Mouse (Mus musculus): ENCODE results near the gene Unc5c. TPM values are rescaled to one million over a fixed set of nuclear protein-coding genes. Genes with fewer than 3 reads are reported as not detected.

The Unc5c gene
- polyA plus RNA-seq, 1 experiment from 2014 or later: 14.2 TPM

DNA sequence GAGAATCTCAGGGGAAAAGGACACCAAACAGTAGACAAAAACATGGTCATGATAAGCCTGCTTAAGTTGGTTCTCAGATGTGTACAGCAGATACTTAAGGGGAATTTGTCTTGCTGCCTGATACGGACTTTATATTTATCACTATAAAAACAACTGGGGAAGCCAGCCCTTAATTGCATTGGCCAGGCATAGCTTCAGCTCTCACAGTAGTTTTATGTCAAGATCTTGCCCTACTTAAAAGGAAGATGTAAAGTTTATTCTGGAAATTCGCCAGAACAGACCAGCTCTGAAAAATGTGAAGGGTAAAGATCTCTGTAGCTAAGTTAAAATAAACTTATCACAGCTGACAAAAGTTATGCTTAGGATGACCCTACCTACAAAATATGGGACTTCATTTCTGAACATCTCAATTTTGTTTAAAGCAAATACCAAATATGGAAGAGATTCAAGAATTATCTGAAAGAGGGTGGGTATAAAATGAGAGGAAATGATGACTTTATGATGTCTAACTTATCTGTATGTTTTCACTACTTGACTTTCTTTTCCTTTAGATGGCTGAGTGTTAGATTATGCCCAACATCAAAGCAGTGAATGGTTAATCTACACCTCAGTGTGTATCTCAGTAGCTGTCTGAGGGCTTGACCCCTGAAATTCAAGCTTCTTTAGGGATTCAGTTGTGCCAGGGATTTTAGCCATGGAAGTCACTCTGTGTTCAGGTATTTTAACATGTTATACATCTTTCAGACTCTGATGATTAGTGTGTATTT lies 18.8 kb downstream of the Unc5c start:
- no peaks in the 10 kb centered on the region for H3K36me3 ChIP-seq
- WGBS: 70% methylated on average over 2 of the region's 2 CpGs

DNA sequence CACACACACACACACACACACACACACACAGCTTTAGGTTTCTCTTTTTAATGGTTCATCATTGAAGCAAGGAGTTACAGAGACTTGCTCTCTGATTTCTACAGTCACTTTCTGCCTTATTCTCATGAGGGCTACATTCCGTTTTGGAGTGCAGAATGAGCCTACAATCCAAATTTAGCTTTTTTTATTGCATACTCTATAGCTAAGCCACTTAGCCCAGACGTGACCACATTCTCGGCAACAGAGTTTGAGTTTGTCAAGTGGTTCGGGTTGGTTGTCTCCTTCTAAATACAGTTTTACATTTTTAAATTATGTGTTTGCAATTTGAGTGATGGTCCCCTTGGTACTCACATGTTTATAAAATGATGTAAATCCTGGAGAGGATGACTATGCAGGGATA lies 20.2 kb downstream of the Unc5c start:
- 82% methylated on average over 4 of the region's 4 CpGs for WGBS
- no peaks in the 10 kb centered on the region for H3K36me3 ChIP-seq
- H3K9ac ChIP-seq: no peak overlapping the region
- no peak overlapping the region for H3K4me2 ChIP-seq (replicated peaks)
- H3K4me3 ChIP-seq: no peak overlapping the region
- H3K9me3 ChIP-seq: no peaks in the 10 kb centered on the region
- no peaks in the 10 kb centered on the region for H3K4me1 ChIP-seq
- H3K27ac ChIP-seq: no peak overlapping the region
- no peaks in the 10 kb centered on the region for H3K27me3 ChIP-seq (replicated peaks)
- ATAC-seq (ENCODE audit: low FRiP score, low read depth): no peak

More for the DNA sequence above, 18.8 kb downstream of the Unc5c start:
- Histone ChIP-seq H3K27ac (no peak overlapping the region), H3K9me3 (no peaks in the 10 kb centered on the region), H3K4me1 (no peaks in the 10 kb centered on the region), H3K9ac (no peak overlapping the region), H3K4me3 (no peak overlapping the region), H3K27me3 (replicated peaks) (no peaks in the 10 kb centered on the region), H3K4me2 (replicated peaks) (no peak overlapping the region)
- no peak for ATAC-seq (ENCODE audit: low FRiP score, low read depth)

DNA sequence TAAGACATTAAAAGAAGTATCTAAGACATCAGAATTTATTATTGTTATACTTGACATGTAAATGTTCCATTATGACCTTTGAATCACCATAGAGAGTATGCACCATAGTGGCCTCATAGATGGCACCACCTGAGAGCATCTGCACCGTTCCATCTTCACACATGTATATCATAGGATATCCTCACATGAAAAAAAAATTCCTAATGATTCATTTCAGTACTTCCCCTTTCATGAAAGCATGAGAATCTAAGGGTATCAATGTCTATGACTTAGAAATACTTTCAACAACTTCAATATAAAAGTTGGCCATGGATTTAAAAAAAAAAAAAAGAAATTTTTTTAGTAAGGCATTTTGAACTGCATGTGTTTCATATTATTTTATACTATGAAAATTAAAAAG lies 25.6 kb downstream of the Unc5c start:
- Histone ChIP-seq H3K4me3 (no peak overlapping the region), H3K9ac (no peak overlapping the region), H3K27ac (no peak overlapping the region), H3K27me3 (replicated peaks) (no peaks in the 10 kb centered on the region), H3K9me3 (no peaks in the 10 kb centered on the region), H3K36me3 (no peaks in the 10 kb centered on the region), H3K4me1 (no peaks in the 10 kb centered on the region; the same call in 1 of the 2 replicates), H3K4me2 (replicated peaks) (no peak overlapping the region)
- WGBS: 82% methylated on average over 1 of the region's 1 CpGs
- ATAC-seq (ENCODE audit: low FRiP score, low read depth): no peak

DNA sequence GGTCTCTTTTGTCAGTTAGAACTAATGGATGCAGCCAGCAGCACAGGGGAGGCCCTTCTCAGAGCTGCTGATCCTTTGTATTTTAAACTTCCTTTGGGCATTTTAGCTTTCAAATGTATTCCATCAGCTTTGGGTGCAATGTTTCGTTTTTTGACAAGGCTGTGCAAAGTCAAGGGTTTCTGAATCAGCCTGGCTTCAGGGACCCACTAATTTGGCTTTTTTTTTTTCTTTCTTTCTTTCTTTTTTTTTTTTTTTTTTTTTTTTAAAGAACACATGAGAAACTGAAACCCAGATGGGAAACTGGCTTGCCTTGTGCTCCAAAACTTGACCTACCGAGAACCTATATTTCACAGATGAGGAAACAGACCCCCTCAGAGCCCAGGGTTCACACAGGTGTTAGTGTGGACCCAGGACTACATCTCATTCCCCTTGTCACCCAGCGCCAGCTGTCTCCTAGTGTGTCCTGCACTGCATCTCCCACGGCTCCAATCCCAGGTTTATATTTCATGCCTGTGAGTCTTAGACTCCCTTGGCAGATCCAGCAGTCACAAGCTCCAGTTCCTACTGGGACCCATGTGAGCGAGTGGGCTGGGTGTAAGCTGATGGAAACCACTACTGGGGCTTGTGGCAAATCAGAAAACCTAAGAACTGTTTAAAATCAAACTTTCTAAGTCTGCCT lies 26.4 kb downstream of the Unc5c start:
- WGBS: 34% methylated on average over 5 of the region's 5 CpGs
- 0 out of 2 replicates have a peak overlapping the region, but pooled peaks have one; percentile 3 for H3K4me2 ChIP-seq (replicated peaks)
- no peaks in the 10 kb centered on the region for H3K27me3 ChIP-seq (replicated peaks)
- no peaks in the 10 kb centered on the region for H3K9me3 ChIP-seq
- no peak overlapping the region for H3K9ac ChIP-seq
- no peak overlapping the region for H3K27ac ChIP-seq
- ATAC-seq (ENCODE audit: low FRiP score, low read depth): no peak
- no peaks in the 10 kb centered on the region; the same call in 1 of the 2 replicates for H3K4me1 ChIP-seq
- no peak overlapping the region for H3K4me3 ChIP-seq
- H3K36me3 ChIP-seq: no peaks in the 10 kb centered on the region

DNA sequence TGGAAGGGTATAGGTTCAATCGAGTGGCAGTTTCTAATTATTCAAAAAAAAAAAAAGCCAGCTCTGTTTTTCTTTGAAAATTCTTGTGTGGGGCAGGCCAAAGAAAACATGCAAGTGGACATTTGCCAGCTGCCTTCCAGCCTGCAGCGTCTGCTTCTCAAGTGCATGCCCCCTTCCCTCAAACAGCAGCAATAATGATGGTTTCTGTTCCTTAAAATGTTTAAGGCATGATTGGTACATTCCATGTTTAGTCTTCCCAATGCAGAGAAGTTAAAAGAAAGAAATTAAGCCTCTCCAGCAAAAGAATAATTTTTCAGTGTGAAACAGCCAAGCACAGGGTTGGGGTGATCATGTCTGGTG lies 26.9 kb downstream of the Unc5c start:
- WGBS: 57% methylated on average over 2 of the region's 2 CpGs

DNA sequence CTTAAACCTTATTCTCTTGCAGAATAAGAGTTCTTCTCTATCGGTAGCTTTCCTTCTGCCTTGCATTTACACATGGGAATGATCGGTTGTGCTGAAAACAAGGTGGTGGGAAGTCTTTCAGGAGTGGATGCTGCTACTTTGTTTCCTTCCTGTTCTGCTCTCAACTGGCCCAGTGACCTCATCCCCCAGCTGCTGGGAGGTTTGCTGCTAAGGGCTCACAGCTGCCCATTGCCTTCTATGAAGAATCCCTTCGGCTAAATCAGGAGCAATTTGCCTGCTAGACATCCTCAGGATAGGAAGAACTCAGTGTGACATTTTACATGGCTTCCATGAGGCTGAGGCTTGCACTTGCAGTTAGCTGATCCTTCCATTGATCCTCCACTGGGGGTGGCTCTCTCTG lies 28.0 kb downstream of the Unc5c start:
- Histone ChIP-seq H3K36me3 (no peaks in the 10 kb centered on the region), H3K4me3 (no peak overlapping the region), H3K27ac (no peak overlapping the region), H3K4me1 (no peaks in the 10 kb centered on the region; the same call in 1 of the 2 replicates), H3K9me3 (no peaks in the 10 kb centered on the region), H3K27me3 (replicated peaks) (no peaks in the 10 kb centered on the region), H3K4me2 (replicated peaks) (no peak overlapping the region), H3K9ac (no peak overlapping the region)
- no peak for ATAC-seq (ENCODE audit: low FRiP score, low read depth)
- 79% methylated on average over 3 of the region's 3 CpGs for WGBS

More for the DNA sequence above, 26.9 kb downstream of the Unc5c start:
- no peaks in the 10 kb centered on the region for H3K36me3 ChIP-seq
- H3K9me3 ChIP-seq: no peaks in the 10 kb centered on the region
- no peak for ATAC-seq (ENCODE audit: low FRiP score, low read depth)
- H3K4me1 ChIP-seq: no peaks in the 10 kb centered on the region; the same call in 1 of the 2 replicates
- H3K27me3 ChIP-seq (replicated peaks): no peaks in the 10 kb centered on the region
- no peak overlapping the region for H3K27ac ChIP-seq
- no peak overlapping the region for H3K9ac ChIP-seq
- no peak overlapping the region for H3K4me2 ChIP-seq (replicated peaks)
- H3K4me3 ChIP-seq: no peak overlapping the region

DNA sequence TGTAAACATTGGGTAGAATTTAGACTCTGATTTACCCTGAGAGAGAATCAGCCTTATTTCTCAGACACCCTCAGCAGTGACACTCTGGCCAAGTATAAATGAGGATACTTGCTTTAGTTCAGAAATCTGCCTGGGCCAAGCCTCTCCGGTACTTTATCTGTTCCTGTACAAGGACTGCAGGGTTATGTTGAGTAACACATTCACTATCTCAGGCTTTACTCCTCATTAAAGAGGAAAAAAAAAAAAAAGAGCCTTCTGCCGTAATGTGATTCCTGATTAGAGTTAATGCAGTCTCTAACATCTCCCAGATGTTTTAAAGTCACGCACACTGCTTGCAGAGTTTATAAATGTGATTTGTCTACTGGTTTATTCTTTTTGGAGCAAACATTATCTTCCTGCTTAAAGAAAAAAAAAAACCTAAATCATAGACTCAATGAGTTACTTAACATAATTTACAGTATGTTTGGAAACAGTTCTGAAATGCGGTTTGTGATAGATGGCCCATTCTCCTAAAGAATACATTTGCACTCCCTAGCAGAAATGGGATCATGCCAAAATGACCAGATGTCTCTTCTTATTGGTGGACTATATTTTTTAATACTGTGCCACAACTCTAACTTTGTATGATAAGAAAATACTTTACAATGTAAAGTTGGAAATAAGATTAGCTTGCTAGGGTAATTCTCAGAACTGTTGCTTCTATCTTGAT lies 33.5 kb downstream of the Unc5c start:
- H3K27me3 ChIP-seq (replicated peaks): no peaks in the 10 kb centered on the region
- no peak overlapping the region for H3K4me2 ChIP-seq (replicated peaks)
- H3K36me3 ChIP-seq: no peaks in the 10 kb centered on the region
- no peak for ATAC-seq (ENCODE audit: low FRiP score, low read depth)
- no peaks in the 10 kb centered on the region for H3K9me3 ChIP-seq
- no peak overlapping the region for H3K4me3 ChIP-seq
- 73% methylated on average over 4 of the region's 4 CpGs for WGBS
- H3K4me1 ChIP-seq: no peaks in the 10 kb centered on the region
- no peak overlapping the region for H3K27ac ChIP-seq
- H3K9ac ChIP-seq: no peak overlapping the region

DNA sequence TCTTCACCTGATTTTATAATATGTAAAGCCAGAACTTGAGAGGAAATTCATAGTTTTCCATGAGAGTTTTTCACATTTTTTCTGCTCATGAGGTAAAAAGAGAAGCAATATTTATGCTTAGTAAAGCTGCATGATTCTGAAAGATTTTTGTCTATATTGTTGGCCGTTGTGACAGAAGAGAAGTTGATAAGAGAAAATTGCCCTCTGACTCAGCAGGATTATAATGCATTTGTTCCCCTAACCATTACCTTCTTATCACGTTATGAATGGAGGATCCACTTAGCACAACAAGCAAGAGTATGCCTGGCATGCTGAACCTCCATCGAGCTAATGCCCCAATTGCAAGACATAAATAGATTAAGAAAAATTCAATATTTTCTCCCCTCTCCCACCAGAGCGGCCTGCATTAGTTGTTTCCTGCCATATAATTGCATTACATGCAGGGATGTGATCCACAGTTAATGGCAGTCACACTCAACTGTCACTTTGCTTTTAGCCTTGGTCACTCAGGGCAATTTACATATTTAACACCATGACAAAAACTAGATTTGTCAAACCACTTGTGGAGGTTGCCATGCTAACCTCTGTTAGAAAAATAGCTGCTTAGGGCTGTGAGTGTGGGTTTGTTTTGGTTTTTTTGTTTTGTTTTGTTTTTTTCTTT lies 37.0 kb downstream of the Unc5c start:
- Histone ChIP-seq H3K27ac (no peak overlapping the region), H3K9me3 (no peaks in the 10 kb centered on the region), H3K4me2 (replicated peaks) (no peak overlapping the region), H3K4me1 (no peaks in the 10 kb centered on the region), H3K27me3 (replicated peaks) (no peaks in the 10 kb centered on the region), H3K4me3 (no peak overlapping the region), H3K9ac (no peak overlapping the region), H3K36me3 (no peaks in the 10 kb centered on the region)
- ATAC-seq (ENCODE audit: low FRiP score, low read depth): no peak
- whole genome bisulfite sequencing: 72% methylated on average over 4 of the region's 4 CpGs

DNA sequence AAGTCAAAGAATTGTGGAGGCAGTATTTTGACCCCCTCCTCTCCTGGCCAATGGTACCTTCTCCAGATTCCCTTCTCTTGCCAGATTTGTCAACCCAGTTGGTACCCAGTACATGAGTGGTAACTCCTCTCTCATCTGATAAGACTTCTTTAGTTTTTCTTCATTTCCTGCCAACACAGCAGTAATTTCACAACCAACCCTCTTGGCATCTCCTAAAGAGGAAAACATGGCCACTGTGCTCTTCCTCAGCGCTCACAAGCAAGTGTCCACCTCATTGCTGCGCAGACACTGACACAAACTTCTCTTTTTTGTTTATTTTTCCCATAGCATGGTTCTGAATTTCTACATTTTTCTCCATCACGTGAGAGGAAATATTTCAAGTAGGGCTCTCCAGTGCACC lies 38.3 kb downstream of the Unc5c start:
- WGBS: 87% methylated on average over 3 of the region's 3 CpGs

DNA sequence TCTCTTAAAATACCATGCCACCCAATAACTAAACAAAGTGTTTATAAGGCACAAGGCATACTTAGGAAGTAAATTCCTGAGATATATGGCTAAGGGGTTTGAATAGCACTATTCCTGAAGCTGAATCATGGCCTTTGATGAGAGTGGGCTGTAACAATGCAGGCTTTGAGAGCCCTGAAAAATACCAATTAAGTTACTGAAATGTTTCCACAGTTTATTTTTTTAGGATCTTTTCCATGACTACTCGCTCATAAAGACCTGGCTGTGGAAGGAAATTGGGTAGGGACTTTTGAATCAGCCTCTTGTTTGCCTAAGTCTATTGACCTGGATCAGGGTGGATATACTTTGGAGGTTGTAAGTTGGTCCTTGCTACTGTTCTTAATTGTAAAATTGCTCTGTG lies 44.8 kb downstream of the Unc5c start:
- WGBS: 26% methylated on average over 1 of the region's 1 CpGs
- H3K4me1 ChIP-seq: no peaks in the 10 kb centered on the region

More for the DNA sequence above, 38.3 kb downstream of the Unc5c start:
- H3K27ac ChIP-seq: no peak overlapping the region
- no peaks in the 10 kb centered on the region for H3K4me1 ChIP-seq
- H3K4me3 ChIP-seq: no peak overlapping the region
- H3K27me3 ChIP-seq (replicated peaks): no peaks in the 10 kb centered on the region
- H3K4me2 ChIP-seq (replicated peaks): no peak overlapping the region
- H3K9me3 ChIP-seq: no peaks in the 10 kb centered on the region
- ATAC-seq (ENCODE audit: low FRiP score, low read depth): no peak
- no peaks in the 10 kb centered on the region for H3K36me3 ChIP-seq
- H3K9ac ChIP-seq: no peak overlapping the region

DNA sequence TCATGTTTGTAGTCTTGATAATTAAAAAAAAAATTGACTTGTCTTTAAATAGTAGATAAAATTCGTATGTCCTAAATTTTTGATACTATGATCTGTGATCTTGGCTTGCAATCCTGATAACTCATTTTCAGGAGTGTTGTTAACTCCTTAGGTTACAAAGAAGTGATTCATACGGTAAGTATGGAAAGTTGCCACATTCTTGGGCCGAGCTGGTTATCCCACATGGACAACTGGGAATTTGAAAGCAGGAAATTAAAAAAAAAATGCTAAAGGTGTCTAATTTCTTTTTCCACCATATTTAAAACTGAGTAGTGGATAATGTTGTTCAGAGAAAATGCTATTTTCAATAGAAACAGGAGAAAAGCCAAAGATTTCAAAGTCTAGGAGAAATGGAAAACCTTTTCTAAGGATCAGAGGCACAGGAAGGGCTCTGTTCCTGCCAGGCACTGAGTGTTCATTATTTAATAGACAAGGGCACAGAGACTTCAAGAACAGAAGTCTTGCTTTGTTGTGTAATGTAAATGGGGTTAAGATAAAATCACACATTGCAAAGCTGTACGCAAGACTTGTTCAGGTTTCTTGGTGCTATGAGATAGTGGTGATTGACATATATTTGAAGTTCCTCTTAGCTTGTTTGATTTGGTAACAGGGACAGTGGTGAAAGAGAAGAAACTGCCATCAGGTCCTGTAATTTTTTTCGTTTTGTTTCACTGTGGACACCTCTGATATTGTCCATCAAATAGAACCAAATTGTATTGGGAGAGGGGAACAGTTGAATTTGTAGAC lies 46.4 kb downstream of the Unc5c start:
- Histone ChIP-seq H3K9me3 (no peaks in the 10 kb centered on the region), H3K9ac (no peak overlapping the region), H3K4me1 (no peaks in the 10 kb centered on the region), H3K27ac (no peak overlapping the region), H3K4me2 (replicated peaks) (no peak overlapping the region), H3K27me3 (replicated peaks) (no peaks in the 10 kb centered on the region), H3K4me3 (no peak overlapping the region), H3K36me3 (no peaks in the 10 kb centered on the region)
- ATAC-seq (ENCODE audit: low FRiP score, low read depth): no peak
- 77% methylated on average over 5 of the region's 5 CpGs for WGBS

More for the DNA sequence above, 44.8 kb downstream of the Unc5c start:
- no peak overlapping the region for H3K9ac ChIP-seq
- no peaks in the 10 kb centered on the region for H3K27me3 ChIP-seq (replicated peaks)
- no peak for ATAC-seq (ENCODE audit: low FRiP score, low read depth)
- no peak overlapping the region for H3K27ac ChIP-seq
- H3K9me3 ChIP-seq: no peaks in the 10 kb centered on the region
- H3K36me3 ChIP-seq: no peaks in the 10 kb centered on the region
- no peak overlapping the region for H3K4me3 ChIP-seq
- H3K4me2 ChIP-seq (replicated peaks): no peak overlapping the region

Data from neural tube, embryonic 12.5 days (tissue).